Mouse (Mus musculus): ENCODE data around the gene Gm10277.
A peak's percentile ranks its signal among the peaks of the same experiment; 100 is the strongest.
"Not testable (repeated sequence)": the region's sequence is repeated elsewhere in the genome, so short reads cannot be mapped to it uniquely, and the experiment has no call there.

Gm10277 gene

GRCm38 (mm10) chr11:77769496-77769895 lies 18.1 kb downstream of the Gm10277 start:
- DNase-seq = no peak

GRCm38 (mm10) chr11:77766351-77767001 lies 21.1 kb downstream of the Gm10277 start:
- peak in 1 of 2 experiments; percentile 46 for DNase-seq

GRCm38 (mm10) chr11:77765459-77765777 lies 22.1 kb downstream of the Gm10277 start:
- no peak for DNase-seq

- no peak for DNase-seq
Observed at GRCm38 (mm10) chr11:77764694-77765458, 22.7 kb downstream of the Gm10277 start.

- no peak for DNase-seq
Observed at GRCm38 (mm10) chr11:77763673-77764340, 23.7 kb downstream of the Gm10277 start.

- DNase-seq = peak; percentile 44 to 56
Observed at GRCm38 (mm10) chr11:77762783-77763672, 24.5 kb downstream of the Gm10277 start, which contains the start of gene Myo18a. Gene Myo18a (plus strand): TSS chr11:77763246.

- DNase-seq = no peak
Observed at GRCm38 (mm10) chr11:77760031-77760430, 27.5 kb downstream of the Gm10277 start.

- no peak for DNase-seq
Observed at GRCm38 (mm10) chr11:77753469-77753868, 34.1 kb downstream of the Gm10277 start.

- no peak for DNase-seq
Observed at GRCm38 (mm10) chr11:77752525-77752924, 35.0 kb downstream of the Gm10277 start.

- DNase-seq = no peak
Observed at GRCm38 (mm10) chr11:77748996-77749395, 38.6 kb downstream of the Gm10277 start.

GRCm38 (mm10) chr11:77747103-77747502 lies 40.4 kb downstream of the Gm10277 start:
- not testable (repeated sequence) for DNase-seq

GRCm38 (mm10) chr11:77746652-77747051 lies 40.9 kb downstream of the Gm10277 start:
- no peak for DNase-seq

GRCm38 (mm10) chr11:77743966-77744365 lies 43.6 kb downstream of the Gm10277 start:
- peak; percentile 13 to 26 for DNase-seq

GRCm38 (mm10) chr11:77738555-77738954 lies 49.0 kb downstream of the Gm10277 start:
- DNase-seq = no peak

GRCm38 (mm10) chr11:77737289-77737688 lies 50.3 kb downstream of the Gm10277 start:
- peak; percentile 21 to 30 for DNase-seq
